Mouse (Mus musculus) urinary bladder, postnatal 25 days (tissue): ENCODE results near the gene Amy2a5.
"Not testable (repeated sequence)": the region's sequence is repeated elsewhere in the genome, so short reads cannot be mapped to it uniquely, and the experiment has no call there.

Source experiments
- DNase-seq: peaks from one replicate; pipeline ENCODE4 v3.0.0; 2022; ENCODE audit warnings: low spot score

Gene Amy2a5

GRCm38 (mm10) chr3:113258737-113259136, at the start of gene Amy2a5:
Amy2a5 (minus strand) TSS chr3:113258837.
- DNase-seq: not testable (repeated sequence)

- DNase-seq: not testable (repeated sequence)
These were observed 32.7 kb upstream of the Amy2a5 start, which contains the start of gene Amy2a4 for GRCm38 (mm10) chr3:113291349-113291748. Amy2a4 (minus strand) TSS chr3:113291449.

- DNase-seq: not testable (repeated sequence)
These were observed 21.6 kb upstream of the Amy2a5 start for GRCm38 (mm10) chr3:113280285-113280684.

- DNase-seq: not testable (repeated sequence)
These were observed 20.9 kb upstream of the Amy2a5 start for GRCm38 (mm10) chr3:113279586-113279985.

DNA sequence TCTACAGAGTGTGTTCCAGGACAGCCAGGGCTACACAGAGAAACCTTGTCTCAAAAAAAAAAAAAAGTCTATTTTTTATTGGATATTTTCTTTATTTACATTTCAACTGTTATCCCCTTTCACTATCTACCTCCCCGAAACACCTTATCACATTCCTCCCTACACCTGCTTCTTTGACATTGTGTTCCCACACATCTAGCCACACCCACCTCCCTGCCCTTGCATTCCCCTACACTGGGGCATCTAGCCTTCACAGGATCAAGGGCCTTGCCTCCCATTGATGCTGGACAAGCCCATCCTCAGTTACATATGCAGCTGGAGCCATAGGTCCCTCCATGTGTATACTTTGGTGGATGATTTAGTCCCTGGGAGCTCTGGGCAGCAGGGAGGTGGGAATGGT, 31.5 kb downstream of the Amy2a5 start:
- DNase-seq: no peak
